Mouse (Mus musculus): Measurements from ENCODE around the gene Spsb1. TPM values are rescaled to one million over a fixed set of nuclear protein-coding genes. Genes with fewer than 3 reads are reported as not detected.

The Spsb1 gene
- polyA plus RNA-seq, 1 experiment from 2014 or later = 7.0 TPM

GRCm38 (mm10) chr4:149901349-149901782, 53.5 kb downstream of the Spsb1 start:
- H3K9me3 ChIP-seq (ENCODE audit: control insufficient read depth, low read length) = no peaks in the 10 kb centered on the region
- no peaks in the 10 kb centered on the region for H3K27me3 ChIP-seq (ENCODE audit: control insufficient read depth, insufficient read depth, low read length)
- H3K4me1 ChIP-seq (replicated peaks; ENCODE audit: control insufficient read depth, insufficient read depth, low read length) = no peaks in the 10 kb centered on the region
- no peak overlapping the region for H3K4me2 ChIP-seq (replicated peaks)
- H3K36me3 ChIP-seq (replicated peaks; ENCODE audit: control insufficient read depth, insufficient read depth) = no peaks in the 10 kb centered on the region
- H3K4me3 ChIP-seq (replicated peaks; ENCODE audit: low read length) = no peak overlapping the region
- no peak for ATAC-seq (ENCODE audit: low FRiP score)
- no peak overlapping the region for H3K27ac ChIP-seq
- H3K9ac ChIP-seq = no peak overlapping the region
- WGBS = 69% methylated on average over 3 of the region's 3 CpGs
- DNase-seq (ENCODE audit: low spot score) = no peak

DNA sequence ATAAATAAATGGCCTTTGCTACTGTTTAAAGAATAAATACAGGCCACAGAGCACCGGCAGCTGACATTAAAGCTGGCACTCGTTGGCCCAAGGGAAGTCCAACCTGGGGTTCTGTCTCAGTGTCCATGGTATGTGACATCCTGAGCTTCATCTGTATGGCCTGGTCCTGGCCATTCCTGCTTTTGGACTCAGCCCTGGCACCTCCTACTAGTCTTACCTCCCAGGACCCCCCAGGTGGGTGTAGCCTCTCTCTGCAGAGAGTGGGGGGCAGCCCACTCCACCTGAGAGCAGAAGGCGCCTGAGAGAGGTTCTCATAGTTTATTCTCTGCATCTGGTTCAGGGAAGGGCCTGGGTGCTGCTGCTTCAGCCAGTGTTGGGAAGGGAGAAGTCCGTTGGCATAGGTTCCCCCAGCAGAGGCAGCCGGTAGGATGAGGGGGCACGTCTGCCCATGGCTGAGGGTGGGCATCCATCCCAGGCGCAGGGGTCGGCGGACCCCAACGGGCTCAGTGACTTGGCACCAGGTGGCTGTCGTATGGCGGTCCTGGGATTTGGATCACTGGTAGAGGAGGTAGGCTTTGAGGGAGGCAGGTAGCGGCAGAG, 57.1 kb downstream of the Spsb1 start:
- no peak overlapping the region for H3K27ac ChIP-seq
- WGBS = 92% methylated on average over 13 of the region's 13 CpGs
- no peak for DNase-seq (ENCODE audit: low spot score)
- no peaks in the 10 kb centered on the region for H3K9me3 ChIP-seq (ENCODE audit: control insufficient read depth, low read length)
- no peaks in the 10 kb centered on the region for H3K27me3 ChIP-seq (ENCODE audit: control insufficient read depth, insufficient read depth, low read length)
- peaks cover 17% of the 10 kb centered on the region for H3K4me1 ChIP-seq (replicated peaks; ENCODE audit: control insufficient read depth, insufficient read depth, low read length)
- no peak overlapping the region for H3K4me2 ChIP-seq (replicated peaks)
- no peak overlapping the region for H3K4me3 ChIP-seq (replicated peaks; ENCODE audit: low read length)
- H3K36me3 ChIP-seq (replicated peaks; ENCODE audit: control insufficient read depth, insufficient read depth) = no peaks in the 10 kb centered on the region
- H3K9ac ChIP-seq = no peak overlapping the region
- no peak for ATAC-seq (ENCODE audit: low FRiP score)

- Histone ChIP-seq H3K27ac (no peak overlapping the region), H3K4me2 (replicated peaks) (no peak overlapping the region), H3K27me3 (ENCODE audit: control insufficient read depth, insufficient read depth, low read length) (no peaks in the 10 kb centered on the region), H3K9me3 (ENCODE audit: control insufficient read depth, low read length) (no peaks in the 10 kb centered on the region), H3K4me1 (replicated peaks; ENCODE audit: control insufficient read depth, insufficient read depth, low read length) (peaks cover 17% of the 10 kb centered on the region), H3K36me3 (replicated peaks; ENCODE audit: control insufficient read depth, insufficient read depth) (no peaks in the 10 kb centered on the region), H3K4me3 (replicated peaks; ENCODE audit: low read length) (no peak overlapping the region), H3K9ac (no peak overlapping the region)
- ATAC-seq (ENCODE audit: low FRiP score) (no peak), DNase-seq (ENCODE audit: low spot score) (no peak)
- 75% methylated on average over 12 of the region's 12 CpGs for WGBS
These were observed 58.8 kb downstream of the Spsb1 start for GRCm38 (mm10) chr4:149896024-149896538.

GRCm38 (mm10) chr4:149895226-149895625, 59.6 kb downstream of the Spsb1 start:
- Histone ChIP-seq H3K27ac (no peak overlapping the region), H3K4me2 (replicated peaks) (no peak overlapping the region), H3K4me1 (replicated peaks; ENCODE audit: control insufficient read depth, insufficient read depth, low read length) (peaks cover 17% of the 10 kb centered on the region), H3K9me3 (ENCODE audit: control insufficient read depth, low read length) (no peaks in the 10 kb centered on the region), H3K36me3 (replicated peaks; ENCODE audit: control insufficient read depth, insufficient read depth) (no peaks in the 10 kb centered on the region), H3K9ac (no peak overlapping the region), H3K27me3 (ENCODE audit: control insufficient read depth, insufficient read depth, low read length) (no peaks in the 10 kb centered on the region), H3K4me3 (replicated peaks; ENCODE audit: low read length) (no peak overlapping the region)
- WGBS = 59% methylated on average over 7 of the region's 7 CpGs
- DNase-seq (ENCODE audit: low spot score) = no peak
- ATAC-seq (ENCODE audit: low FRiP score) = no peak

DNA sequence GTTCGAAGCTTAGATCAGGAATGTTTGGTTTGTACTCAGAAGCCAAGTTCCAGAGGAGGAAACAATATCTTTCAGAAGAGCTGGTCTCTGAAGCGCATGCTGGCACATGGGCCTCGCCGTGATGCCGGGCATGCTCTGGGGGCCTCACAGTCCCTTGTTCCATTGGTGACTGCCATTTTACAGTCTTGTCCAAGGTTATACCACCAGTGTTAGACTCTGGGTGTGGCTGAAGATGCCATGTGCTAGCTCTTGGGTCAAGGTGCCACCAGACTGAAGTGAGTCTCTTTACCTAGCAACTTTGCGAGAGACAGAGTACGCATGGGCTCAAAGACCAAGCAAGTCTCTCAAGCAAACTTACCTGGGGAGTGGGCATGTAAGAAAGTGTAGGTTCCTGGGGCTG, 60.5 kb downstream of the Spsb1 start:
- peak overlapping the region; percentile 68 for H3K27ac ChIP-seq

GRCm38 (mm10) chr4:149893611-149894151, 61.2 kb downstream of the Spsb1 start:
- no peak overlapping the region for H3K9ac ChIP-seq
- peak; percentile 60 for DNase-seq (ENCODE audit: low spot score)

More for the DNA sequence above, 60.5 kb downstream of the Spsb1 start:
- Histone ChIP-seq H3K9ac (no peak overlapping the region), H3K4me2 (replicated peaks) (no peak overlapping the region), H3K36me3 (replicated peaks; ENCODE audit: control insufficient read depth, insufficient read depth) (no peaks in the 10 kb centered on the region), H3K4me3 (replicated peaks; ENCODE audit: low read length) (no peak overlapping the region), H3K4me1 (replicated peaks; ENCODE audit: control insufficient read depth, insufficient read depth, low read length) (peaks cover 17% of the 10 kb centered on the region), H3K9me3 (ENCODE audit: control insufficient read depth, low read length) (no peaks in the 10 kb centered on the region), H3K27me3 (ENCODE audit: control insufficient read depth, insufficient read depth, low read length) (no peaks in the 10 kb centered on the region)
- no peak for DNase-seq (ENCODE audit: low spot score)
- 88% methylated on average over 7 of the region's 7 CpGs for WGBS
- no peak for ATAC-seq (ENCODE audit: low FRiP score)

DNA sequence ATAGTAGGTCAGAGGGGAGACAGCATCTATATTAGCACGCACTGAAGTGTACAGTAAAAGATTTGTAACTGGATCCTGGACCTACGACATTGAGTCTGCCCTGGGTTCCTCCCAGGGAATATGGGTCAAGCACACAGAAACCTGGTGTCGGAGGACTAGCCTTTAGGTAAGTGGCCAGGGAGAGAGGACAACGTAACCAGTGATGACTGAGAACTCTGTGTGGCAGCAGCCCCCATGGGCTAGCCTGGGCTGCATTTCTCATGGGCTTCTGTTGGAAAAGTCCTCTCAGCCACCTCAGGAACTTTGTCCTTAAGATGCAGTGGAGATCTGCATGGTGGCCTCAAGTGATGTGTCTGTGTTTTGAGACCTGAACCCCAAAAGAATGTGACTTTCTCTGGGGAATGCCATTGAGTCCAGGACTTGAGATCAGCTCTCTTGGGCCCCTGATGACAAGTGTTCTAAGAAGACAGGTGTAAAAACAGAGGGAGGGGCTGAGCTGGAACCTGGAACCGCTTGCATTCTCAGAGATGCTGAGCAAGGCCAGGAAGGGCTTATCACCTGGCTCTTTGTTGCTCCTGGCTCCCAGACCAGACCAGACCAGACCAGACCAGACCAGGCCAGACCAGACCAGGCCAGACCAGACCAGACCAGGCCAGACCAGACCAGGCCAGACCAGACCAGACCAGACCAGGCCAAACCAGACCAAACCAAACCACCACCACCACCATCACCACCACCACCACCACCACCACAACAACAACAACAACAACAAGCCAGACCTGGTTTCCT, 63.5 kb downstream of the Spsb1 start:
- no peak overlapping the region for H3K9ac ChIP-seq
- H3K36me3 ChIP-seq (replicated peaks; ENCODE audit: control insufficient read depth, insufficient read depth) = no peaks in the 10 kb centered on the region
- DNase-seq (ENCODE audit: low spot score) (no peak), ATAC-seq (ENCODE audit: low FRiP score) (no peak)
- WGBS = 96% methylated on average over 5 of the region's 5 CpGs
- no peak overlapping the region for H3K27ac ChIP-seq
- H3K4me1 ChIP-seq (replicated peaks; ENCODE audit: control insufficient read depth, insufficient read depth, low read length) = peaks cover 17% of the 10 kb centered on the region
- H3K4me3 ChIP-seq (replicated peaks; ENCODE audit: low read length) = no peak overlapping the region
- H3K9me3 ChIP-seq (ENCODE audit: control insufficient read depth, low read length) = no peaks in the 10 kb centered on the region
- no peak overlapping the region for H3K4me2 ChIP-seq (replicated peaks)
- no peaks in the 10 kb centered on the region for H3K27me3 ChIP-seq (ENCODE audit: control insufficient read depth, insufficient read depth, low read length)

More at GRCm38 (mm10) chr4:149893611-149894151, 61.2 kb downstream of the Spsb1 start:
- no peak overlapping the region for H3K4me3 ChIP-seq (replicated peaks; ENCODE audit: low read length)
- WGBS = 18% methylated on average over 11 of the region's 11 CpGs
- H3K9me3 ChIP-seq (ENCODE audit: control insufficient read depth, low read length) = no peaks in the 10 kb centered on the region
- no peaks in the 10 kb centered on the region for H3K36me3 ChIP-seq (replicated peaks; ENCODE audit: control insufficient read depth, insufficient read depth)
- H3K4me1 ChIP-seq (replicated peaks; ENCODE audit: control insufficient read depth, insufficient read depth, low read length) = peaks cover 17% of the 10 kb centered on the region
- ATAC-seq (ENCODE audit: low FRiP score) = peak; percentile 68; the same call in 1 of the 2 replicates
- no peak overlapping the region for H3K4me2 ChIP-seq (replicated peaks)
- H3K27ac ChIP-seq = peak overlapping the region; percentile 68
- H3K27me3 ChIP-seq (ENCODE audit: control insufficient read depth, insufficient read depth, low read length) = no peaks in the 10 kb centered on the region

GRCm38 (mm10) chr4:149890551-149890950, 64.3 kb downstream of the Spsb1 start:
- ATAC-seq (ENCODE audit: low FRiP score) = no peak
- H3K4me3 ChIP-seq (replicated peaks; ENCODE audit: low read length) = no peak overlapping the region
- H3K27me3 ChIP-seq (ENCODE audit: control insufficient read depth, insufficient read depth, low read length) = no peaks in the 10 kb centered on the region
- no peak for DNase-seq (ENCODE audit: low spot score)
- no peak overlapping the region for H3K9ac ChIP-seq
- no peak overlapping the region for H3K4me2 ChIP-seq (replicated peaks)
- no peaks in the 10 kb centered on the region for H3K36me3 ChIP-seq (replicated peaks; ENCODE audit: control insufficient read depth, insufficient read depth)
- H3K4me1 ChIP-seq (replicated peaks; ENCODE audit: control insufficient read depth, insufficient read depth, low read length) = peaks cover 17% of the 10 kb centered on the region
- no peak overlapping the region for H3K27ac ChIP-seq
- WGBS = 62% methylated on average over 8 of the region's 8 CpGs
- no peaks in the 10 kb centered on the region for H3K9me3 ChIP-seq (ENCODE audit: control insufficient read depth, low read length)

DNA sequence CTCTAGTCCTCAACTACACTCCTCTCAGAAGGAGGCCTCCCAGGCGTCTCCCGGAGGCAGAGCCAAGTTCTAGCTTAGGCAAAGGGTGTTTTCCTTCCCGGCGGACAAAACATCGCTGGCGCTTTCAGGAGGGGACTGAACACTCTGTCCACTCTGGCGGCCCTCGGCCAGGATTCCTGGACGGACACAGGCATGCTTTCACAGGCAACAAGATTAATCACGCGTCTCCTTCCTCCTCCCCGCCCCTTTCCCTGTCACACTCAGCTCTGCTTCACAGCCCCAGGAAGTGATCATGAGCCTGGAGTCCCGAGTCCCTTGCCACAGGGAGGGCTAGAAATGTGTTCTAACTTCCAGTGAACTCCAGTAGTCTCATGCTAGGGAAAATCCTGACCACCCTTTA, 65.0 kb downstream of the Spsb1 start:
- Histone ChIP-seq H3K4me3 (replicated peaks; ENCODE audit: low read length) (no peak overlapping the region), H3K9me3 (ENCODE audit: control insufficient read depth, low read length) (no peaks in the 10 kb centered on the region), H3K27me3 (ENCODE audit: control insufficient read depth, insufficient read depth, low read length) (no peaks in the 10 kb centered on the region), H3K36me3 (replicated peaks; ENCODE audit: control insufficient read depth, insufficient read depth) (no peaks in the 10 kb centered on the region), H3K9ac (no peak overlapping the region), H3K4me2 (replicated peaks) (no peak overlapping the region), H3K4me1 (replicated peaks; ENCODE audit: control insufficient read depth, insufficient read depth, low read length) (peaks cover 17% of the 10 kb centered on the region), H3K27ac (peak overlapping the region; percentile 47; the same call in 1 of the 2 replicates)
- ATAC-seq (ENCODE audit: low FRiP score) (no peak), DNase-seq (ENCODE audit: low spot score) (no peak)
- 26% methylated on average over 13 of the region's 13 CpGs for WGBS

All from hindbrain, embryonic 14.5 days (tissue).